Mouse (Mus musculus): Measurements from ENCODE around the gene Tagln2. TPM values are rescaled to one million over a fixed set of nuclear protein-coding genes. Genes with fewer than 3 reads are reported as not detected.

Gene Tagln2
- polyA plus RNA-seq, 1 experiment from 2014 or later, result 41.1 TPM

DNA sequence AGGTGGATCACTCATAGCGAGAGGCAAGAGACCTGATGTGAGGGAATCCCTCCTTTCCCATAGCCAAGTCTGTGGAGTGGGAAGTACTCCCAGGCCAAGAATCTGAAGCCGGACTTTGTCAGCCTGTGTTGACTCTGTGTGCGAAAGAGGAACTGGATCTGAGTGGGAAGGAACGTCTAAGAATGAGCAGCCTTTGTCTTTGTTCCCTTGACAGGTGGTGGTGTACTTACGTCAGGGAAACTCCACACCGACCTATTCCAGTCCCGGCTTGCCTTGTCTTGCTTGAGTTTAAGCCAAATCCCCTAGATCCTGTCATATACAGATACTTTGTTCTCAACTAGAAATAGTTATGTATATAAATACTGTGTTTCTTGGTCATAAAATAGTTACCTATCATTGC, 22.7 kb downstream of the Tagln2 start:
- Histone ChIP-seq H3K9me3 (ENCODE audit: control insufficient read depth, low read length) (no peaks in the 10 kb centered on the region), H3K27me3 (ENCODE audit: control insufficient read depth, insufficient read depth, low read length) (no peaks in the 10 kb centered on the region), H3K4me2 (replicated peaks; ENCODE audit: low read depth, low read length) (no peak overlapping the region), H3K27ac (ENCODE audit: low read depth, low read length) (no peak overlapping the region), H3K36me3 (ENCODE audit: control insufficient read depth, insufficient read depth, low read length) (no peaks in the 10 kb centered on the region), H3K9ac (ENCODE audit: low read depth, low read length) (no peak overlapping the region), H3K4me1 (replicated peaks; ENCODE audit: control insufficient read depth, insufficient read depth, low read length) (no peaks in the 10 kb centered on the region; the same call in 1 of the 2 replicates), H3K4me3 (ENCODE audit: low read depth, low read length) (no peak overlapping the region)
- DNase-seq (ENCODE audit: low spot score) (no peak), ATAC-seq (ENCODE audit: low FRiP score) (no peak)
- WGBS, result 64% methylated on average over 7 of the region's 7 CpGs

DNA sequence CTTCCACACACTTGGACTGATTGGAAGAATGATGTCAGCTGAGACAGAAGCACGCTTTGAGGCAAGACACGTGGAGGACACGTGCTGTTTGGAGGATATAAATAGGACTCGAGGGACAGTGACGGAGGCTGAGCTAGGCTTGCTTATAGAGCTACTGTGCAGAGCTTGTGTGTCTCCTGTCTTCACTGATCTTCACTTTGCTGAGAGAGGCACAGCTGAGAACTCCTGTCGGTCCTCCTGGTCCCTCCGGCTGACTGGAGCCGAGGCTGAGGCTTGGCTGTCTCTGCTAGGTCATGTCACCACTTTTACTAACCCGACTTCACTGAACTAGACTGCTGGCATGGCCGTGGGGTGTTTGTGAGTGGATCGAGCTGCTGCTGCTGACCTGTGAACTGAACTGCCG, 23.9 kb downstream of the Tagln2 start:
- DNase-seq (ENCODE audit: low spot score), result no peak
- no peak for ATAC-seq (ENCODE audit: low FRiP score)
- H3K4me2 ChIP-seq (replicated peaks; ENCODE audit: low read depth, low read length), result no peak overlapping the region
- H3K4me3 ChIP-seq (ENCODE audit: low read depth, low read length), result no peak overlapping the region
- H3K9ac ChIP-seq (ENCODE audit: low read depth, low read length), result no peak overlapping the region
- WGBS, result 72% methylated on average over 12 of the region's 12 CpGs
- H3K4me1 ChIP-seq (replicated peaks; ENCODE audit: control insufficient read depth, insufficient read depth, low read length), result no peaks in the 10 kb centered on the region; the same call in 1 of the 2 replicates
- H3K36me3 ChIP-seq (ENCODE audit: control insufficient read depth, insufficient read depth, low read length), result no peaks in the 10 kb centered on the region
- no peaks in the 10 kb centered on the region for H3K9me3 ChIP-seq (ENCODE audit: control insufficient read depth, low read length)
- no peak overlapping the region for H3K27ac ChIP-seq (ENCODE audit: low read depth, low read length)
- H3K27me3 ChIP-seq (ENCODE audit: control insufficient read depth, insufficient read depth, low read length), result no peaks in the 10 kb centered on the region

DNA sequence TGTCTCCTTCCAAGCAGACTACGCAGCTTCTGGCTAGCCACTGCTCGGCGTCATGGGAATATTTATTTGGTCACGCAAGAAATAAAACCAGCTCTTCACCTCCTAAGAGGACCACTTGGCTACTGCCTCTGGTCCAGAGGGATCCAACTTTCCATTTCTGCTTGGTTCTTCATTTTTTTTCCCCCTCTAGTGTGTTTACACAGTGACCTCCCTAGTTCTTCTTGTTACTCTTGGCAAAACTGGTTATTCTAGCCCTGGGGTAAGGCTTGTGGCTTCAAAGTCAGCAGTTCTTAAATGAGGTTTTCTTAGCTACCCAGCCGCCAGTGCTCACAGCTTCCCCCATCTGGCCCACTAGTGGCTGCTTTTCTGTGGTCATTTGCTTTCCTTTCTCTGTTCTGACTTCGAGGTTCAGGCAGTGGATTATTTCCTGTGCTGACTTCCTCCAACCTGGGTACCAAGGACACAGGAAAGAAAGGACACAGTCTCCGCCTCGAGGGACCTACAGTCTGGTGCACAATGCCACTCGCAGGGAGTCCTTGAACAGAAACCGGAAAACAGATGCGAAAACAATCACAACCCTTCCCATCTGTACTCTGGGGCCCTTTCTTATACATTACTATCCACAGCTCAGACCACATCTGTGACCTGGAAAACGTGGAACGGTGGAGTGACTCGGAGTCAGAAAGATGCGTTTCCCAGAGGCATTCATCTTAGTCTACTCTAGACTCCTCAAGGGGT, 25.3 kb downstream of the Tagln2 start:
- Histone ChIP-seq H3K4me3 (ENCODE audit: low read depth, low read length) (no peak overlapping the region), H3K4me1 (replicated peaks; ENCODE audit: control insufficient read depth, insufficient read depth, low read length) (no peaks in the 10 kb centered on the region; the same call in 1 of the 2 replicates), H3K4me2 (replicated peaks; ENCODE audit: low read depth, low read length) (no peak overlapping the region), H3K36me3 (ENCODE audit: control insufficient read depth, insufficient read depth, low read length) (no peaks in the 10 kb centered on the region), H3K9me3 (ENCODE audit: control insufficient read depth, low read length) (no peaks in the 10 kb centered on the region), H3K9ac (ENCODE audit: low read depth, low read length) (no peak overlapping the region), H3K27me3 (ENCODE audit: control insufficient read depth, insufficient read depth, low read length) (no peaks in the 10 kb centered on the region), H3K27ac (ENCODE audit: low read depth, low read length) (no peak overlapping the region)
- peak; percentile 47 for DNase-seq (ENCODE audit: low spot score)
- WGBS, result 48% methylated on average over 15 of the region's 15 CpGs
- no peak for ATAC-seq (ENCODE audit: low FRiP score)

DNA sequence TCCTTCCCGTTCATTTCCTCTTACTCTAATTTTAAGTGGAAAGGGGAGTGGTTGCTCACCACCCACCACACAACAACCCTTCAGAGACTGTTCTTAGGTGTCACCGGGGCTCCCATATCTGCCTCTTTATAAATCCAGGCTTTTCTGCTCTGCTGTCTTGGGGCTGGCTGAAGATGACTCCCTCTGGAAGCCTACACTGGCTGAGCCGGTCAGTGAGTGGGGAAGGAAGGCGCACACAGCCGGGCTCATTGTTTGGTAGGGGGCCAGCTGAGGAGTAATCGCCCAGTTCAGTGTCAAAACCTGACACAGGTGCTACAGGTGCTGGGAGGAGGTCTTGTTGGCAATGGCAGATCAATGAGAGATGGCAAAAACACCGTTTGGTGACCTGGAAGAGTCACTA, 26.1 kb downstream of the Tagln2 start:
- no peaks in the 10 kb centered on the region for H3K36me3 ChIP-seq (ENCODE audit: control insufficient read depth, insufficient read depth, low read length)
- H3K27ac ChIP-seq (ENCODE audit: low read depth, low read length), result no peak overlapping the region
- no peaks in the 10 kb centered on the region; the same call in 1 of the 2 replicates for H3K4me1 ChIP-seq (replicated peaks; ENCODE audit: control insufficient read depth, insufficient read depth, low read length)
- H3K9me3 ChIP-seq (ENCODE audit: control insufficient read depth, low read length), result no peaks in the 10 kb centered on the region
- H3K4me3 ChIP-seq (ENCODE audit: low read depth, low read length), result no peak overlapping the region
- no peak overlapping the region for H3K9ac ChIP-seq (ENCODE audit: low read depth, low read length)
- 64% methylated on average over 7 of the region's 7 CpGs for WGBS
- no peak for DNase-seq (ENCODE audit: low spot score)
- H3K4me2 ChIP-seq (replicated peaks; ENCODE audit: low read depth, low read length), result no peak overlapping the region
- no peak for ATAC-seq (ENCODE audit: low FRiP score)
- H3K27me3 ChIP-seq (ENCODE audit: control insufficient read depth, insufficient read depth, low read length), result no peaks in the 10 kb centered on the region

DNA sequence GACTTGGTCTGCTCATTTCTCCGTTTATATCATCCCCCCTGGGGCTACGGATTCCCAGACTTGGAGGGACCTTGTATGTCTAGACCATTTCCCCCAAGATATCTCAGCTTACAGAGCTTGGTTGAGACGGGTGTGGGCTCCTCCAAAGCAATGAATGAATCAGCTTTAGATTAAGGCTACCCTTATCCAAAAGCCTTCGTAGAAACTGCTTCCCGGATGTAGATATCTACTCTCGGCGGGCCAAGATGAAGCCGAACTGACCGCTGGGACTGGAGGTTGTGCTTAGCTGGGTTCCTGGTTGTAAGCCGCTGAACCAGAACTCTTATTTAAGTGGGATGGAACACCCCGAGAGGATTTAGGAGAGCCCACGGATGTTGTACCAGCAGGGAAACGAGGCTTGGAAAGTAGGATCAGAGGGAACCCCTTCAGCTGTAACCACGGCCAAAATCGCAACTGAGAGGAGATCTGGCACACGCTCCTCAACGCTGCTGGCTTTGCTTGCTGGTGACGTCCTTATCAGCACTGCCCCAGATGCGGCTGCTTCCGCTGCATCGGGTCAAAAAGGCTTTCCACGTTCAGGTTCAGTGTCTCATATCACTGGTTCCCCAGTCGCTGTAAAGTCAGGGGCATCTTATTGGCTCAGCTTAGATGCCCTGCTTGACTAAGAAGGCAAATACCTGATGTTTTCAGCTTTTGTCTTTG, 26.7 kb downstream of the Tagln2 start:
- no peaks in the 10 kb centered on the region for H3K36me3 ChIP-seq (ENCODE audit: control insufficient read depth, insufficient read depth, low read length)
- no peak overlapping the region for H3K4me3 ChIP-seq (ENCODE audit: low read depth, low read length)
- no peak for ATAC-seq (ENCODE audit: low FRiP score)
- H3K27ac ChIP-seq (ENCODE audit: low read depth, low read length), result no peak overlapping the region
- no peak for DNase-seq (ENCODE audit: low spot score)
- H3K4me2 ChIP-seq (replicated peaks; ENCODE audit: low read depth, low read length), result no peak overlapping the region
- H3K27me3 ChIP-seq (ENCODE audit: control insufficient read depth, insufficient read depth, low read length), result no peaks in the 10 kb centered on the region
- H3K9ac ChIP-seq (ENCODE audit: low read depth, low read length), result no peak overlapping the region
- H3K4me1 ChIP-seq (replicated peaks; ENCODE audit: control insufficient read depth, insufficient read depth, low read length), result no peaks in the 10 kb centered on the region
- WGBS, result 81% methylated on average over 23 of the region's 23 CpGs
- no peaks in the 10 kb centered on the region for H3K9me3 ChIP-seq (ENCODE audit: control insufficient read depth, low read length)

DNA sequence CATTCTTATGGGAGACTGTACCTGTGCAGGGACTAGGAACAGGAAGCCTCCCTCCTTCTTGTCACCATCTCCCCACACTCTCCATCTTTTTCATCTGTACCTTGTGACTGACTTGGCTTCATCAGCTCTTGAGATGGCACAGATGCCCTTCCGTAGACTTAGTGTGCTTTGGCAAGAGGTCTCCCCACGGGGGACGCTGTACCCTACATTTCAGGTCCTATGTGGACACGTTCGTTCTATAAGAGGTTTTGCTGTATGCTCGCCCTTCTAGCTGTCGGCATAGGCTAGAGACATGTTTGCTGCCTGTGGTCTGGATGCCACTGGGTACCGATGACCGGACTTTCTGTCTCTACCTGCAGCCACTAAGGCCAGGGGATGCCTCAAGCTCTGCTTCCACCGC, 27.6 kb downstream of the Tagln2 start:
- Histone ChIP-seq H3K9ac (ENCODE audit: low read depth, low read length) (no peak overlapping the region), H3K4me3 (ENCODE audit: low read depth, low read length) (no peak overlapping the region), H3K9me3 (ENCODE audit: control insufficient read depth, low read length) (no peaks in the 10 kb centered on the region), H3K36me3 (ENCODE audit: control insufficient read depth, insufficient read depth, low read length) (no peaks in the 10 kb centered on the region), H3K27me3 (ENCODE audit: control insufficient read depth, insufficient read depth, low read length) (no peaks in the 10 kb centered on the region), H3K4me1 (replicated peaks; ENCODE audit: control insufficient read depth, insufficient read depth, low read length) (no peaks in the 10 kb centered on the region), H3K4me2 (replicated peaks; ENCODE audit: low read depth, low read length) (no peak overlapping the region), H3K27ac (ENCODE audit: low read depth, low read length) (no peak overlapping the region)
- no peak for ATAC-seq (ENCODE audit: low FRiP score)
- 95% methylated on average over 10 of the region's 10 CpGs for WGBS
- DNase-seq (ENCODE audit: low spot score), result no peak

DNA sequence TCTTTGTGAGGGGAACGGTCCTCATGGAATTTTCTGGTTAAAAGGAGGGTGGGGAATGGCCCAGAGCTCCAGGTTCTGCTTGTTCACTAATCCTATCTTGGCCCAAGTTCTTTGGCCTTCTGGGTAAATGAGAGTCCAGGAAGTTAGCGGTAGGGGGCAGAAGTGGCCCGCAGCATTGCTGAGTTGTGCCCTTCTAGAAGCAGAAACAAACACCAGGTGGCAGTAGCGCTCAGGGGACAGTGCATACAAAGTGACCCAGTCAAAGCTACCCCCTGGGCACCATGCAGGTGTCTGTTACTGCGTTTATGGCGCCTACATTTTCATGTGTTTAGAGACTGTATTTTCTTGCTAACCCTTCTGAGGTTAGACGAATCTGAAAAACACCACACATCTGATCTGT, 28.9 kb downstream of the Tagln2 start:
- no peaks in the 10 kb centered on the region for H3K36me3 ChIP-seq (ENCODE audit: control insufficient read depth, insufficient read depth, low read length)
- H3K4me2 ChIP-seq (replicated peaks; ENCODE audit: low read depth, low read length), result no peak overlapping the region
- DNase-seq (ENCODE audit: low spot score) (peak; percentile 91), ATAC-seq (ENCODE audit: low FRiP score) (peak; percentile 69)
- no peaks in the 10 kb centered on the region for H3K27me3 ChIP-seq (ENCODE audit: control insufficient read depth, insufficient read depth, low read length)
- WGBS, result 6% methylated on average over 7 of the region's 7 CpGs
- no peaks in the 10 kb centered on the region for H3K9me3 ChIP-seq (ENCODE audit: control insufficient read depth, low read length)
- H3K4me1 ChIP-seq (replicated peaks; ENCODE audit: control insufficient read depth, insufficient read depth, low read length), result no peaks in the 10 kb centered on the region
- H3K9ac ChIP-seq (ENCODE audit: low read depth, low read length), result no peak overlapping the region
- no peak overlapping the region for H3K27ac ChIP-seq (ENCODE audit: low read depth, low read length)
- H3K4me3 ChIP-seq (ENCODE audit: low read depth, low read length), result no peak overlapping the region

DNA sequence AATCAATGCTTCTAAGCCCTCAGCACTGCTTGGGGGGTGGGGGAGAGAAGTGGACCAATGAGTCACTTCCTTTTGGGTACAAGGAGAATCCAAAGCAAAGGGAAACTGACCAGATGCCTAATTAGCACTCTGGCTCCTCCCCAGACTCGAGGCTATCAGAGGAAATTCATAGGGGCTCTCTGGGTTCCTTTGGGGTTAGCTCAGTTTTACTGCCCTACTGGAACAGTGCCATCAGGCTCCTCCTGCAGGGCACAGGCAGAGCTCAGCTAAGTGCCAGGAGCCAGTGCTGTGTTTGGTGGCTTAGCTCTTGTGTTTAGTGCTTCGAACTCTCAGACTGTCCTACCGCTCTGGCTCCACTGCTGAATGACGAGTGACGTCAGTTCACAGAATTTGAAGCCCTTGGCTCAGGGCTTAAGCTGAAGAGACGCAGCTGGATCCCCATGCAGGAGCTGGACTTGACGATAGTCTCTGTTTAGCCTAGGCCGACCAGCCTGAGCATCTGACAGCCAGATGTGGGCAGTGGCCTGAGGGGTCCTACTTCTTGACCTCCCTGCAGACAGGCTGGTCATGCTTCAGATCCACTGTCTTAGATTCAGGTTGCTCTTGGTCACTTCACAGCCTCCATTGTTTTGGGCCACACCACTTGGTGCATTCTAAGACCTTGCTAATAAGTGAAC, 30.8 kb downstream of the Tagln2 start:
- Histone ChIP-seq H3K4me1 (replicated peaks; ENCODE audit: control insufficient read depth, insufficient read depth, low read length) (no peaks in the 10 kb centered on the region), H3K4me2 (replicated peaks; ENCODE audit: low read depth, low read length) (no peak overlapping the region), H3K9ac (ENCODE audit: low read depth, low read length) (no peak overlapping the region), H3K27me3 (ENCODE audit: control insufficient read depth, insufficient read depth, low read length) (no peaks in the 10 kb centered on the region), H3K4me3 (ENCODE audit: low read depth, low read length) (no peak overlapping the region), H3K27ac (ENCODE audit: low read depth, low read length) (no peak overlapping the region), H3K36me3 (ENCODE audit: control insufficient read depth, insufficient read depth, low read length) (no peaks in the 10 kb centered on the region), H3K9me3 (ENCODE audit: control insufficient read depth, low read length) (no peaks in the 10 kb centered on the region)
- ATAC-seq (ENCODE audit: low FRiP score) (0 out of 2 replicates have a peak, but pooled peaks have one; percentile 10), DNase-seq (ENCODE audit: low spot score) (no peak)
- 27% methylated on average over 8 of the region's 8 CpGs for WGBS
